ENCODE assay signal across 22 mouse cellular contexts in the genomic region with DNA sequence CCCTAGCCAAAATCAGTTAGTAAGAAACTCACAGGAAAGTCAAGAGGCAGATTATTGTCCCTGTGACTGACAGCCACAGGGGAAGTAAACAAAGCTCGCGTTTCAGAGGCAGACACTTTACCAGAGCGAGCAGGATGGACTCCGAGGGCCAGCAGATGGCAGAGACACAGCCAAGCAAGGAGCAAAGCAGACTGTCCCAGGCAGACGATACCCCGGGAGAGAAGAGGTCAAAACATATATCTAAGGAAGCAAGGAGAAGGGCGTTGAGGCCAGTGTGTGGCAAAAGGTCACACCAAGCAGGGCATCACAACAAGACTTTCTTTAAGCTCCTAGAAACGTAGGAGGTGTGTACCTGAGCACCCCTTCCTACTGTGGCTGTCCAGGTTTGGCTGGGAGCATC.
DNase-seq lines count a peak whose midpoint lies in the region; ATAC-seq and TF ChIP-seq lines count a peak whose summit lies in the region.
"Had no signal": no experiment of that assay in that cellular context is flagged by ENCODE, and none has a peak within 500 bp of the region (broad histone marks: within the 10 kb centered on the region; RNA-seq: fewer than 3 reads in every experiment).

No protein-coding gene starts in this region.

- H3K9me3 ChIP-seq in intestine, postnatal 0 days (ENCODE audit: control insufficient read depth): no peaks in the 10 kb centered on the region
- H3K9me3 ChIP-seq in intestine, embryonic 15.5 days: no peaks in the 10 kb centered on the region
- H3K9me3 ChIP-seq in hindbrain, postnatal 0 days (ENCODE audit: low read length): no peaks in the 10 kb centered on the region
- H3K9me3 ChIP-seq: embryonic facial prominence, embryonic 12.5 days; heart, embryonic 15.5 days; limb, embryonic 10.5 days had no signal

- TF ChIP-seq CTCF in intestine, postnatal 0 days (IDR thresholded peaks at IDR 0.05; ENCODE audit: low read depth): 0 out of 2 replicates have a peak, but pooled peaks have one; percentile 18
- TF ChIP-seq CTCF in hindbrain, postnatal 0 days (IDR thresholded peaks at IDR 0.05; ENCODE audit: low read depth): peak; percentile 44
- TF ChIP-seq CTCF in kidney, adult 2 months (conservative IDR thresholded peaks at IDR 0.05; ENCODE audit: insufficient read depth, insufficient read length, low read depth, low read length): no peak

- no peak overlapping the region for H3K27ac ChIP-seq in intestine, postnatal 0 days (ENCODE audit: low read depth, low read length)
- H3K27ac ChIP-seq in intestine, embryonic 15.5 days: no peak overlapping the region
- H3K27ac ChIP-seq in hindbrain, postnatal 0 days: no peak overlapping the region
- H3K27ac ChIP-seq in kidney, adult 2 months (ENCODE audit: insufficient read depth, low read depth, low read length): no peak overlapping the region
- H3K27ac ChIP-seq: embryonic facial prominence, embryonic 12.5 days; heart, adult 2 months; heart, embryonic 15.5 days; limb, embryonic 10.5 days; stomach, postnatal 0 days had no signal

- no peak overlapping the region for H3K4me2 ChIP-seq in intestine, postnatal 0 days (replicated peaks; ENCODE audit: low read depth)
- no peak overlapping the region for H3K4me2 ChIP-seq in intestine, embryonic 15.5 days (replicated peaks)
- H3K4me2 ChIP-seq in hindbrain, postnatal 0 days (ENCODE audit: low read depth, low read length): no peak overlapping the region
- H3K4me2 ChIP-seq: embryonic facial prominence, embryonic 12.5 days; heart, embryonic 15.5 days; liver, embryonic 11.5 days had no signal

- no peaks in the 10 kb centered on the region for H3K4me1 ChIP-seq in intestine, postnatal 0 days (replicated peaks; ENCODE audit: control insufficient read depth, insufficient read depth, low read length)
- no peaks in the 10 kb centered on the region for H3K4me1 ChIP-seq in intestine, embryonic 15.5 days (replicated peaks)
- H3K4me1 ChIP-seq in hindbrain, postnatal 0 days (ENCODE audit: insufficient read depth, low read length): peaks cover 7% of the 10 kb centered on the region; the same call in 1 of the 2 replicates
- H3K4me1 ChIP-seq in kidney, adult 2 months (ENCODE audit: control insufficient read depth, insufficient read depth, low read length): no peaks in the 10 kb centered on the region
- H3K4me1 ChIP-seq: heart, embryonic 15.5 days had no signal

- WGBS in intestine, postnatal 0 days: 33% methylated on average over 8 of the region's 8 CpGs
- 30% methylated on average over 8 of the region's 8 CpGs for WGBS in intestine, embryonic 15.5 days
- WGBS in hindbrain, postnatal 0 days: 31% methylated on average over 8 of the region's 8 CpGs
- WGBS in kidney, adult 2 months: 37% methylated on average over 8 of the region's 8 CpGs

- H3K9ac ChIP-seq in intestine, postnatal 0 days (ENCODE audit: low read depth, low read length): no peak overlapping the region
- H3K9ac ChIP-seq in intestine, embryonic 15.5 days: no peak overlapping the region
- H3K9ac ChIP-seq in hindbrain, postnatal 0 days (replicated peaks; ENCODE audit: low read length): no peak overlapping the region
- H3K9ac ChIP-seq: embryonic facial prominence, embryonic 12.5 days; heart, embryonic 15.5 days had no signal

- H3K4me3 ChIP-seq in intestine, postnatal 0 days (ENCODE audit: low read depth, low read length): no peak overlapping the region
- no peak overlapping the region for H3K4me3 ChIP-seq in intestine, embryonic 15.5 days (replicated peaks)
- H3K4me3 ChIP-seq in hindbrain, postnatal 0 days (ENCODE audit: low read length): no peak overlapping the region
- no peak overlapping the region for H3K4me3 ChIP-seq in kidney, adult 2 months (ENCODE audit: insufficient read depth, low read depth, low read length)
- H3K4me3 ChIP-seq: embryonic facial prominence, embryonic 12.5 days; erythroblast, embryonic 14.5 days; heart, adult 2 months; heart, embryonic 15.5 days; limb, embryonic 10.5 days had no signal

- no peak for DNase-seq in cerebellum, adult 11 months
- DNase-seq in cerebellum, adult 9-10 months: peak; percentile 76
- peak; percentile 41 for DNase-seq in hindbrain, postnatal 0 days (ENCODE audit: low spot score)
- no peak for DNase-seq in kidney, adult 8-10 months
- no peak for DNase-seq in kidney, adult 2 months
- DNase-seq: adrenal gland, adult 8-10 months; gastrocnemius, postnatal 25 days; heart, adult 2 months; heart, postnatal 4 days; kidney, postnatal 14 days; lung, adult 2 months had no signal

- TF ChIP-seq POLR2A in kidney, adult 2 months (IDR thresholded peaks at IDR 0.05; ENCODE audit: low read depth, low read length): no peak

- H3K36me3 ChIP-seq in intestine, postnatal 0 days (ENCODE audit: control insufficient read depth, insufficient read depth): no peaks in the 10 kb centered on the region
- no peaks in the 10 kb centered on the region for H3K36me3 ChIP-seq in intestine, embryonic 15.5 days
- H3K36me3 ChIP-seq in hindbrain, postnatal 0 days (ENCODE audit: insufficient read depth, low read length): no peaks in the 10 kb centered on the region
- no peaks in the 10 kb centered on the region for H3K36me3 ChIP-seq in kidney, adult 2 months (ENCODE audit: control insufficient read depth, insufficient read depth, low read length)
- H3K36me3 ChIP-seq: embryonic facial prominence, embryonic 12.5 days; heart, embryonic 15.5 days; limb, embryonic 10.5 days had no signal

- H3K27me3 ChIP-seq in intestine, postnatal 0 days (replicated peaks; ENCODE audit: control insufficient read depth, insufficient read depth, low read length): no peaks in the 10 kb centered on the region
- no peaks in the 10 kb centered on the region for H3K27me3 ChIP-seq in intestine, embryonic 15.5 days (replicated peaks)
- H3K27me3 ChIP-seq in hindbrain, postnatal 0 days (ENCODE audit: insufficient read depth, low read length): no peaks in the 10 kb centered on the region
- H3K27me3 ChIP-seq in kidney, adult 2 months (replicated peaks; ENCODE audit: control insufficient read depth, insufficient read depth, low read length): no peaks in the 10 kb centered on the region
- H3K27me3 ChIP-seq: embryonic facial prominence, embryonic 12.5 days; heart, embryonic 15.5 days had no signal

- peak; percentile 85 for ATAC-seq in cerebellum, adult (ENCODE audit: insufficient number of reproducible peaks, low FRiP score, low TSS enrichment)
- no peak for ATAC-seq in intestine, postnatal 0 days
- no peak for ATAC-seq in intestine, embryonic 15.5 days
- no peak for ATAC-seq in hindbrain, postnatal 0 days
- ATAC-seq: forebrain, embryonic 14.5 days; intestine, embryonic 16.5 days had no signal

Comparison
In these comparisons a context has a peak if more than half of its experiments do, and no peak if none do; other contexts are left out.
1. DNase-seq: peak in cerebellum, adult 9-10 months (single experiment) and hindbrain, postnatal 0 days (single experiment); none in cerebellum, adult 11 months (single experiment), kidney, adult 8-10 months (0 of 2) and kidney, adult 2 months (single experiment).